Mouse (Mus musculus): Measurements from ENCODE around the gene Amigo2.

GRCm38 (mm10) chr15:97224003-97224402 is 23.1 kb downstream of the Amigo2 start:
- TF ChIP-seq ZNF384 (IDR thresholded peaks at IDR 0.05; ENCODE audit: low read depth, low read length): no peak
- no peak for TF ChIP-seq HCFC1 (IDR thresholded peaks at IDR 0.05; ENCODE audit: borderline replicate concordance, insufficient read depth, low read length)
- no peak for TF ChIP-seq ZC3H11A (IDR thresholded peaks at IDR 0.05; ENCODE audit: borderline replicate concordance, low read depth, low read length)
- TF ChIP-seq CHD2 (IDR thresholded peaks at IDR 0.05; ENCODE audit: low read depth, low read length): no peak
- no peak for TF ChIP-seq MAFK (IDR thresholded peaks at IDR 0.05; ENCODE audit: insufficient read depth, low read depth, low read length)

Data from ES-E14 (cell line).